Mouse (Mus musculus) lung, postnatal 0 days (tissue): ENCODE results near the gene Cfap77. TPM values are rescaled to one million over a fixed set of nuclear protein-coding genes. Genes with fewer than 3 reads are reported as not detected.

Source experiments
- ATAC-seq: fragments of 200-750 bp; cut with Nextera tagmentation; 2 replicates; pipeline ENCODE4 v1.8.0; 2017; ENCODE audit warnings: moderate library complexity
- DNase-seq: peaks from one replicate; pipeline ENCODE4 v3.0.0-alpha.2; 2016; ENCODE audit warnings: low spot score
- H3K27ac ChIP-seq: fragments of 300-500 bp; sonication (generic); 2 replicates; pipeline ENCODE4 v1.5.1; 2014; ENCODE audit warnings: antibody characterized with exemption, mild to moderate bottlenecking, low read length, mixed read lengths
- H3K27me3 ChIP-seq: fragments of 300-500 bp; sonication (generic); replicated peaks from 2 replicates; pipeline ENCODE4 v1.6.1; 2014; ENCODE audit warnings: low read length, mixed read lengths; ENCODE audit not compliant: insufficient read depth
- H3K36me3 ChIP-seq: fragments of 300-500 bp; sonication (generic); 2 replicates; pipeline ENCODE4 v1.6.1; 2014; ENCODE audit warnings: low read length, mixed read lengths; ENCODE audit not compliant: insufficient read depth
- H3K4me1 ChIP-seq: fragments of 300-500 bp; sonication (generic); 2 replicates; pipeline ENCODE4 v1.6.1; 2014; ENCODE audit warnings: antibody characterized with exemption, low read depth, low read length, mixed read lengths; ENCODE audit not compliant: insufficient read depth
- H3K4me2 ChIP-seq: fragments of 300-500 bp; sonication (generic); replicated peaks from 2 replicates; pipeline ENCODE4 v1.6.1; 2014; ENCODE audit warnings: low read depth, mild to moderate bottlenecking, low read length, moderate library complexity, mixed read lengths
- H3K4me3 ChIP-seq: fragments of 300-500 bp; sonication (generic); 2 replicates; pipeline ENCODE4 v1.5.1; 2014; ENCODE audit warnings: low read depth, low read length
- H3K9ac ChIP-seq: fragments of 300-500 bp; sonication (generic); replicated peaks from 2 replicates; pipeline ENCODE4 v1.6.1; 2014; ENCODE audit warnings: low read depth, mild to moderate bottlenecking
- H3K9me3 ChIP-seq: fragments of 300-500 bp; sonication (generic); 2 replicates; pipeline ENCODE4 v1.6.1; 2016; ENCODE audit warnings: low read length, mixed read lengths
- CTCF ChIP-seq: IDR thresholded peaks from 2 replicates; pipeline ENCODE4 v1.5.1; 2016; ENCODE audit warnings: antibody characterized with exemption, mild to moderate bottlenecking
- EP300 ChIP-seq: IDR thresholded peaks from 2 replicates; pipeline ENCODE4 v1.6.1; 2016; ENCODE audit warnings: antibody characterized with exemption, mild to moderate bottlenecking, control low read depth
- WGBS: fragments of 180-500 bp; shearing (Covaris S2); extraction: QIAGEN DNeasy Blood & Tissue Kit; methylation state at CpG from one replicate; pipeline ENCODE4 v1.1.7; 2014; 5-methylcytosine and 5-hydroxymethylcytosine counted together
- polyA plus RNA-seq: library from polyadenylated mRNA; unstranded; fragments of >200 nt; fragmentation: Nextera tagmentation; extraction: Ambion mirVana; gene quantifications from 2 replicates; pipeline ENCODE4 v1.2.1, GENCODE M21; 2015

Gene Cfap77
- polyA plus RNA-seq, 1 experiment from 2014 or later: 1.2 TPM

GRCm38 (mm10) chr2:28882826-28883485 lies 171.9 kb downstream of the Cfap77 start:
- no peak overlapping the region for H3K4me3 ChIP-seq
- TF ChIP-seq CTCF (no peak), EP300 (no peak)
- no peak overlapping the region for H3K27ac ChIP-seq
- ATAC-seq: no peak
- peaks cover 3% of the 10 kb centered on the region; the same call in 1 of the 2 replicates for H3K36me3 ChIP-seq
- H3K4me2 ChIP-seq: no peak overlapping the region
- H3K4me1 ChIP-seq: no peaks in the 10 kb centered on the region
- H3K27me3 ChIP-seq: no peaks in the 10 kb centered on the region
- no peaks in the 10 kb centered on the region for H3K9me3 ChIP-seq
- WGBS: 63% methylated on average over 6 of the region's 6 CpGs
- DNase-seq: no peak
- H3K9ac ChIP-seq: no peak overlapping the region

- Histone ChIP-seq H3K4me3 (no peak overlapping the region), H3K4me1 (no peaks in the 10 kb centered on the region), H3K9ac (no peak overlapping the region), H3K36me3 (peaks cover 8% of the 10 kb centered on the region), H3K27me3 (no peaks in the 10 kb centered on the region), H3K4me2 (no peak overlapping the region), H3K9me3 (no peaks in the 10 kb centered on the region), H3K27ac (no peak overlapping the region)
- TF ChIP-seq EP300: no peak
- no peak for TF ChIP-seq CTCF
- DNase-seq (no peak), ATAC-seq (no peak)
- 81% methylated on average over 3 of the region's 3 CpGs for WGBS
These were observed 172.8 kb downstream of the Cfap77 start for GRCm38 (mm10) chr2:28882047-28882446.

GRCm38 (mm10) chr2:28881275-28881674 lies 173.6 kb downstream of the Cfap77 start:
- ATAC-seq (no peak), DNase-seq (no peak)
- Histone ChIP-seq H3K27me3 (no peaks in the 10 kb centered on the region), H3K9me3 (no peaks in the 10 kb centered on the region), H3K4me3 (no peak overlapping the region), H3K4me1 (no peaks in the 10 kb centered on the region), H3K27ac (no peak overlapping the region), H3K36me3 (peaks cover 10% of the 10 kb centered on the region; the same call in 1 of the 2 replicates), H3K4me2 (no peak overlapping the region), H3K9ac (no peak overlapping the region)
- 85% methylated on average over 3 of the region's 3 CpGs for WGBS
- TF ChIP-seq CTCF: no peak
- TF ChIP-seq EP300: no peak

Other genes with a start within 250 kb of the Cfap77 start
- 4.5 and 5.3 TPM in 2 replicates for gene Gtf3c4, start 214.7 kb downstream of the Cfap77 start, polyA plus RNA-seq
- gene Ddx31, start 214.7 kb downstream of the Cfap77 start, polyA plus RNA-seq: 5.9 and 6.8 TPM in 2 replicates
- 0.06 TPM in 1 of 2 replicates, not detected in the other for gene Barhl1, start 138.4 kb downstream of the Cfap77 start, polyA plus RNA-seq
- 6.9 and 8.5 TPM in 2 replicates for gene Ttf1, start 5.2 kb upstream of the Cfap77 start, polyA plus RNA-seq
- gene Setx, start 69.1 kb upstream of the Cfap77 start, polyA plus RNA-seq: 5.7 and 6.6 TPM in 2 replicates
- 1.2 and 1.4 TPM in 2 replicates for gene Ntng2, start 197.9 kb upstream of the Cfap77 start, polyA plus RNA-seq